Mouse (Mus musculus): ENCODE measurements around the gene Lmo7.

The Lmo7 gene

DNA sequence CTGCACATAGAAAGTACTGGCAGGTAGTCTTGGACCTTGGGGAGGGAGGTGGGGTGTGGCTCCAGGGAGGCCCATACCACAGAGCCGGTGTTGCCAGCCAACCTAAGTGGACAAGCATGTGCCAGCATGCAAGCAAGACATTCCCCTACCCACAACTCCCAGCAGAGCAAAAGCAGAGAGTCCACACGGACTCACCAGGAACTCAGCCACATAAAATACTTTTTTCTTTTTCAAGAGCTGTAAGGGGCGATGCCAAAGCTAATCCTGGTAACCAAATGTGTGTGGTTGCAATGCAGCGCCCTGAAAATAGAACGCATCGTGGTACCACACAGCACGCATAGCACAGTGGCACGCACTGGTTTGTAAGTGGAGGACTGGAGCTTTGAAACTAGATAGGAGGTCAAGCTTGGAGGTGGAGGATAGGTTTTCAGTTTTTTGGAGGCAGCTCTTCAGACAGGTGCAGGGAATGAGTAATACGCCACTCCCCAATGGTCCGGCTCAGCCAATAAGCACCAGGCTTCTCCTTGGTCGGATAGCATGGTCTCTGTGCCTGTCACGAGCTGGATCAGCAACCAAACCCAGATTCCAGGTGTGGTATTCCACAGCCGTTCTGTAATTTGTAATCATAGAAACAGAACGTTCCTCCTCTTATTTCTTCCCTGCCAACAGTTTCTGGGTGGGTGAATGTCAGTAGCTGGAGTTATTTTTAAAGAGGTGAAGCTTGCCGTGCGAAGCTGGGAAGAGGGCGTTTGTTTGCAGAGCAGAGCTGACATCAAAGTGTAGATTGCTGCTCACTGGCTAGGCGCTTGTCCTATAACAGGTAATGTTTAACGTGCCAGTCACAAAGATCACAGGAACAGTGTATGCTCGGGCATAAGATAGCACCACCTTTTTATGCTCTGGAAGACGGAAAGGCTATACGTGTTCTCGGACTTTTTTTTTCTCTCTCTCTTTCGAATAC, 110.3 kb downstream of the Lmo7 start:
- DNase-seq, result no peak

DNA sequence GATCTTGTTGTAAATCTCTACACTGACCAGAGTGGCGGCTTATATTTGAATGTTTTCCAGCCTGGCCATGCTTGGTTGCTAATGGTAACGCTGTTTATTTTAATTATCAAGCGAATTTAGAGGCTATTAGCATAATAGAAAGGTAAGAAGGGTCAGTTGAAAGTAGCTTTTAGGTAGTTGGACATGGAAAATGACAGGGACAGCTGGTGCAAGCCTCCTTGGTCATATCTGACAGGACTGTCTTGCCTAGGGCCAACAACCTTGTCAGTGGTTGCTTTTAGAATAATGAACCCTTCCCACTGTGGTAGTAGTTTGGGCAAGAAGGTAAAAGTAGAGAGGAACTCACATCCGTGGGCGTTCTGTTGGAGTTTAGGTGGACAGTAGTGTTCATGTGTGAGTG, 111.5 kb downstream of the Lmo7 start:
- DNase-seq, result no peak

DNA sequence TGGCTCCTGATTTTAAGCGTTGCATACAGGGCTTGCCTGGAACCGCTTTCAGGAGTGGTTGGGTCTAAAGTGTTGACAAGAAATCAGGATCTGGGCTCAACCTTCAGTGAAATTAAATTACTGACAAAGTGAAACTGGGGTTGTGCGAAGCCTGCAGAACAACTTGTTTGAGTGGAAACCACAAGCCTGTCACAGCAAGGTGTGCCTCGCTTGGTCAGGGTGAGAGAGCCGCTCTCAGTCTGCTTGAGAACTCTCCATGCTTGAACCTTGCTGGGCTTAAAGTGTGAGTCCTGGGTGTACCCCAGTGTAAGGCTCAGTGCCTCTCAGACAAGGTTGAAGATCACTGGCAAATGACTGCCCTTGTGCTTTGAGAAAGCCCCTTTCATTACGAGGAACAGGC, 112.8 kb downstream of the Lmo7 start:
- no peak for DNase-seq

DNA sequence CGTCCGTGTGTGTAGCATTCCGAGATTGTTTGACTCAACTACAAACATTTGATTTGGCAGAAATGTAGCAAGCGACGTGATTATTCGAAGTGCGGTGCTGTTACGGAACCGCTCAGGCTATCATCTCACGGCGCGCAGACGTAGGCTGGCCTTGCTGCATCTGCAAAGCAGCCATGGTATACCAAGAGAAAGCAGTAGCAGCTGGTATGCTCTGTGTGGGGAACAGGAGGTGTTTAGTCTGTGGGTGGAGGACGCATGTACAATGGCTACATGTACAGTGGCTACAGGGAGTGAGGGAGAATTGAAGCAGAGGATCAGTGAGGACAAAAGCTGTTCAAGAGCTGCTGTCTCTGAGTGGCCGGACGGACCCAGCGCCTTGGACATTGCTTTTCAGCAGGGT, 113.7 kb downstream of the Lmo7 start:
- no peak for DNase-seq

DNA sequence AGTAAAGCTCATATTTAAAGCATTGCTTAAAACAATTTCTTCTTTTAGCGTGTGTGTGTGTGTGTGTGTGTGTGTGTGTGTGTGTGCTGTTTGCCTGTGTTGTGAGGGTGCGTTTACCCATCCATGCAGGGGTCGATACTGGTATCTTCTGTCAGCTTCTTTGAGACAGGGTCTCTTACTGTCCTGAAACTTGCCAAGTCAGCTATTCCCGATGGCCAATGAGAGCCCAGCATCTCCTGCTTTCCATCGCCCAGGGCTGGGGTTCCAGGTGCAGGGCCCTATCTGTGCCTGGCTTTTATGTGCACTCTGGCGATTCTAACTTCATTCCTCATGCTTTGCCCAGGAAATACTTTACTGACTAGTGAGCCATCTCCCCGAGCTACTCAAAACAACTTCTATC, 114.7 kb downstream of the Lmo7 start:
- no peak for DNase-seq

DNA sequence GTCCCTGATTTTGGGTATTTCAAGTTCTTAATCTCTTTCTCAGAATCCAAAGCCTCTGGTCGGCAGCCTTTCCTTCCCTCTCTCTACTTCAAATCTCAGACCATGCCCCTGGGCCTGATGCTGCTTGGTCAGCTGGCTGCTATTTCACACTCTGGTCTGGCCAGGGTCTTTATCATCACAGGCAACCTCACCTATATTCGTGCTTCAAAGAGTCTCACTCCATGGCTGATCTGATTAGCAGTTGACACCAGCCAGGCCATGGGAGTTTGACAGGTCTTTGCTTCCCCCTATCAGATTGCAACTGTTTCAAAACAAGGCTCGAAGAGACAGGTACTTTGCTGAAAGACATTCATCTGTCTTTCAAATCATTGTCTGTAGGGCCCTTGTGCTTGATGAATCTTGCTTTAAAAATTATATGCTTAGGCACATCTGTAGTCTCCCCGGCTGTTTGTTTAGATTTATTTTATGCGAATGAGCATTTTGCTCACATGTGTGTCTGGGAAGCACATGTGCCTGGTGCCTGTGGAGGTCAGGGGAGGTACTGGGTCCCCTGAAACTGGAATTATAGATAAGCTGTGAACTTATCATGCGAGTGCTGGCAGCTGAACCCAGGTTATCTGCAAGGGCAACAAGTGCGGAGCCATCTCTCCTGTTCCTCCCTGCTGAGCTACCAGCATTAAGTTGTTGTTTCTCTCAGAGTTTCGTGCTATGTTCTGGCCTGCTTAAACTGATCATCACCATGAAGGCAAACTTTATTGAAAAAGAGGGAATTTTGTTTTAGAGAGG, 116.5 kb downstream of the Lmo7 start:
- DNase-seq, result no peak

DNA sequence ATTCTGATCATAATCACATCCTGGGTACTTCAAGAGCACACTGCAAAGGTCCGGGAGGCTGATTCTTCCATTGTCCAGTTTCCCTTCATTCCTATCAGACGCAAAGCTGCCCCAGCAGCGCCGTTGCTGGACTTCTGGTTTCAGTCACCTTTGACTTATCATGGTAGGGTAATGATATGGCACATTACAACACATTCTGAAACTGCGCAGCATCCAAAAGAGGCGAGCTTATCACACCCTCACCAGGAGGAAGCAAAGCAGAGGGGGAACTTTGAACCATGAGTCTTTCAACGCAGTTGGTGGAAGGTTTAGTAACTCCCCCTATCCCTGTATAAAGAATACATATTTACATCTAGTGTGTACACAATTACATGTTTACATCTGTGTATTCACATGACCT, 117.8 kb downstream of the Lmo7 start:
- no peak for DNase-seq

DNA sequence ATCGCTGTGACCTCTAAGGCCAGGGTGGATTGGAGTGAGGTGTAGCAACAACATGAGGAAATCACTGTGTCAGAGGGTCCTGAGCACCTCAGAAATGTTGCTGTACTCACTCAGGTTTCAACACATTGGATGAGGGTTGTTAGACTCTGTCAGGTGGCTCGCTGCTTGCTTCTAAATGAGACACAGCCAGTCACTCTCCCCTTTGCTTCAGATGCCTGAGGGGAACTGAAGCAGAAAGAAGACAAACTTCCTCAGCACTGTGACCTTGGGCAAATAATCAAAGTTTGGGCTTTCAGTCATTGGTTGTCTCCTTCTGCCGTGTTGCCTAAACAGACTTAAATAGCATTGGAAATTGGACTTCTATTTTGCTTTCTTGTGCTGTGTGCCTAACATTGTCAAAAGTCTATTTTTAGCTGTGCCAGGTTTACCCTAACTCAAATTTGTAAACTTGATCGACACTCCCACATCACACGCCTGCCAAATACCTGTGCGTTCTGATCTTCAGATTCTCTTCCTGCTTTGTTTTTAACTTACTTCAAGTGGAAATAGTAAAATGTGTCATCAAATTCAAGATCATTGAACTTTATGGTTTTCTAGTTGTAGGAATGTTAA, 122.9 kb downstream of the Lmo7 start:
- no peak for DNase-seq

DNA sequence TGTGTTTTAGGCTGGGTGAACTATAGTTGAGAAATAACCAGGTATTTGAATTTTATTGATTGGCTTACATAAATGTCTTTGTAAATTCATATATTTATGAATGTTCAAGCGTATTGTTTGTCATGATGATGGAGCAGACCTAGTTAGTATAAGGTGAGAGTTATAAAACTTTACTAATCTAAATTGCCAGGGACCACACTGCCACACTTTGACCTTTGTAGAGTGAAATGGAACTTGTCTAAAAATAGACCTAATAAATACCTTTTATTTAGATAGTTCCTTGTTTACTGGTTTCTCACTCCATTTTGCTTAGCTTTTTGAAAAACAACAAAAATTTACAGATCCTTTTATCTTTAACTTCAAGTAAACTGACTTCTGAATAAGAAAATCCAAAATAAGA, 123.5 kb downstream of the Lmo7 start:
- DNase-seq, result no peak

DNA sequence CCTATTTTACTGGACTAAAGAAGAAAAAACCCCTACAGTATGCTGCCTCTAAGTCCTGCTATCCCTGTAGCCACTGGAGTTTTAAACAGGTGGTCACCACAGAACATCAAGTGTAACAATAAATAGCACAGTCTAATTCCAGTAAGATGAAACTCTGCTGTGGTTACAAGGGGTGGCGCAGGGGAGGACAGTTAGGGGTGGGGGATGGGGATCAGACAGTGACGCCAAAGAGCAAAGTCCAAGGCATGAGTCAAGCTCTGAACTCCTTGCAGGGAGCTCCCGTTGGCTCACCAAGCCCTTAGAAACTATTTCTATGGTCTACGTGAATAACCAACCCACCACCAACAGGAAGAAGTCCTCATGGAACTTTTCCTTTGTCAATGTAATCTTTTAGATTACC, 124.0 kb downstream of the Lmo7 start:
- no peak for DNase-seq

DNA sequence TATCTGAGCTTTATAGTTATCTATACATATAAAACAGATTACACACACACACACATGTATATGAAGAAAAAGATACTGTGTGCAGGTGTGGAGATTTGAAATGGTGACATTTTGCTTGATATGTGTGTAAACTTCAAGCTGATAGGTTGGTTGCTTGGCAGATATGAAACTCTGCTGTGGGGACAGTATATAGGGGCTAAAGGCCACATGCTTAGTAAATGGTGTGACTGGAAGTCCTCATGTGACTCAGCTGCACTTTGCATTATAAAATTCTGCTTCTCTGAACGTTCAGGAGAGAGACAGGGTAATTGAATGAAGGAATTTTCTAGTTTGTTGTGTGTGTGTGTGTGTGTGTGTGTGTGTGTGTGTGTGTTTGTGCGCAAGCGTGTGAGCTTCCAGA, 124.5 kb downstream of the Lmo7 start:
- no peak for DNase-seq

DNA sequence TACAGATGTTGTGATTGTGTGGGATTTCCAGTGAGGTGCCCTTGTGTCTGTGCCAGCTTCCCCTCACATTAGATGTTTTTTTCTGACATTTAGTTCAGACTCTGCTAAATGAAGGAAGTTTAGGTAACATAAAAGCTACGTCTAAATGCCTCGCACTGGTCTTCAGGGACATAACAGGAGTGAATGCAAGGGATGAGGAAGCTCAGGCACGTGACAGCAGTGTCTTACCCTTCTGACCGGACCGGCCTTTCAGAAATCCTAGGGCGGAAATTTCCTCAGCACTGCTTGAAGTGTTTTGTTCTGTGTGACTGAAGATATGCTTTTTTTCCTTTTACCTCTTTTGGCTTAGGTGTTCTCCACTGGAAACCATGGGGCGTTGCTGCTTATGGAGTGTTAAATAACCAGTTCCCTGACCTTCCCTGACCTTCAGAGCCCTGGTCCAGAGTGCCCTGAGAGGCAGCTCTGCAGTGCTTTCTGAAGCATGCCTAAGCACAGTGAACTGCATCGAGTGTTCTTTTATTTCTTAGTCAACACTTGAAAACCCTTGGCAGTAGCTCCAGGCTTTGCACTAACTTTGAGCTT, 129.6 kb downstream of the Lmo7 start:
- DNase-seq, result no peak

DNA sequence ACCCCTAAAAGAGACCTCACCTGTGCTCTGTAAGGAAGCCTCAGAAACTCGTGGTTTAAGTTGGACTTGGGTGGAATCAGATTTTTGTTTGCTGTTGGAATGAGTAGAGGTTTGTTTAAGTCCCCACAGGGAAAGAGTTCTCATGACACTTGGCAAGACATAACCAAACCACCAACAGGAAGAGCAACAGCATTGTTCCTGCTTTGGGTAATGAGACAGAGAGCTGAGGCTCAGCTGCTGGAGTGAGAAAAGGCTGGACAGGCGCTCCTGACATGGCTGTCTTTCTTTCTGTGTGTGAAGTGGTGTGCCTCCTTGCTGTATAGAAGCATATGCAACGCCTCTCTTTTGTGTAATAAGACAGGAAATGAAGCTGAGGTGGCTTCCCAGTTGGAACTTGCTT, 132.3 kb downstream of the Lmo7 start:
- DNase-seq, result no peak

DNA sequence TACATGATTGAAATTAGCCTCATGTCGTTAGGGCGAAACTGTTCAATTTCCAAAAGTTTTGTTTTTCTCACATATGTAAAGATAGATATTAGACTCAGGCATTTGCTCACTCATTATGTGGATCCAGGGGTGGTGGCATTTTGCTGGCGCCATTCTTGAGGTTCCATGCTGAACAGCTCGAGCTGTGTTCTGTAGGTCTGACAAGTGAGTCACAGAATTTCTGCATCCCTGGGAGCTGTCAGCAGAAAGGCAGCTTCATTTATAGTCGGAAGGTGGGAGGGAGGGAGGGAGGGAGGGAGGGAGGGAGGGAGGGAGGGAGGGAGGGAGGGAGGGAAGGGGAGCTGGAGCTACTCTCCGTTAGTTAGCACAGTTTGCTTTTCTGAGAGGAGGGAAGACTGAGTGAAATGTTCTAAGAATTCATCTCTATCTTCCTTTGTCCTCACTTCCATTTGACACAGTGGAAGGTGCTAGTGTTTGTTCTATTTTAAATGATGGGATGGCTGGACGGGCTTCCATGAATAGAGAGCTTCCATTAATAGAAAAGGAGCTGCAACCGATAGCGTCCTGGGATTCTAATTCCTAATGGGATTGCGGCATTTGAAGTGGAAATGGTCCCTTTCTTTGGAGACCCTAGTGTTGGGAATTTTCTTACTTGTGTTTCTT, 137.4 kb downstream of the Lmo7 start:
- DNase-seq, result no peak

DNA sequence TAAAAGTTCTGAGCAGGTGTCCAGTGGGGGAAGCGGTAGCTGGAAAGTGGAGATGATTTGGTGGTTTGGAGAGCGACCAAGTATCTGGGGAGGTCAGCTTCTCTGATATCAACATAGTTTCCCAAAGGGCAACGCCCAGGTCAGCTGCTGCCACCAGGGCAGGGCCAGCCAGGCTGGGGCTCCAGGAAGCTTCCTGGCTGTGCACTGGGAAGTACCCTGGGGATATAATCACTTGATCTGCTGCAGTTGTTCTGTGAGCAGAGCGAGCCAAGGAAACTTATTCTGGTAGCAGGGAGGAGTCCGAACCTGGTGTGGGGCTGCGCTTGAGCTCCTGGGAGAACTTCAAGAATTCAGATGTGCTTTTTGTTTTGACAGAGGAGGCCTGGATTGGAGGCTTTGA, 139.4 kb downstream of the Lmo7 start:
- no peak for DNase-seq

DNA sequence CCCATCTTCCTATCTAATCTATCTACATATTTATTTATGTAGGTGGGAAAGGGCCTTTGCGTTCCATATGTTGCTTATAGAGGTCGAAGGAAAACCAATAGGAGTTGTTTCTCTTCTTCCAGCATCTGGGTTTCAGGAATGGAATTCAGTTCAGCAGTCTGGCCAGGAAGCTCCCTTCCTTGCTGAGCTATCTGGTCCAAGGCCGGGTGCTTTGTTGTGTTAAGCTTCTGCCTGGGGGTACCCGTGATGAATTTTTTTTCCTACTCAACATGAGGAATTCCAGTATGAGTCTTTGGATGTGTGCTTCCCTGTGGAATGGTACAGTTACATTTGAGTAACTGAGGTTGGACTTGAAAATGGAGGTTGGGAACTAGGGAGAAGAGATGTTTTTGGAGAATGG, 139.9 kb downstream of the Lmo7 start:
- no peak for DNase-seq

DNA sequence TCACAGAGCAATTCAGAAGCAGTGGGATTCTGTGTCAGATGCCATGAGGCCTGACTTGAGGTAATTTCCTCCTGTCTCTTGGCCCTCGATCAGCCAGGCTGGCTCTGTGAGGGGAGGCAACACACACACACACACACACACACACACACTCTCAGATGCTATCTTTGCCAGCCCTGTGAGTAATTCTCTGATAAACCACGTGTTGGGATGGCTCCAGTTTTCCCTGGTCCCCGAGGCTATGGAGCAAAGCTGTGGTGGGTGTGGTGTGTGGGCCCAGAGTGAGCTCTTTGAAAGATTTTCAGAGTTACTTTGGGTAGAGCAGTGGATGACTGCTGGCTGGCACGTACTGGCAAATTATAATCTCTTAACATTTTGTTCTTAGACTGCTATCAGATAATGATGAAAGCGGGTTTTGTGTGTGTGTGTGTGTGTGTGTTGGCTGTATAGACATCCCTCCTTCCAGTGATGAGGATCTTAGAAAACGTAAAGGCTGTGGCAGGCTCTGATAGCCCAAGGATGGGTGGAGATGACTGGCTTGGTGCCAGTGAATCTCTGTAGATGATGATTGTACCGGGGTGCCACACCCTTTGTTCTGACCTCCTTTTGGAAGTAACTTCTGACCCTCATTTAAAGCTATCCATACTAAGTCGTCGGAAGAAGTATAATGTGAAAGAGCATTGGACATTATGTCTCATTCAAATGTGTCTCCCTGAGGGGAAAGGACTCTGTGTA, 140.6 kb downstream of the Lmo7 start:
- DNase-seq, result no peak

DNA sequence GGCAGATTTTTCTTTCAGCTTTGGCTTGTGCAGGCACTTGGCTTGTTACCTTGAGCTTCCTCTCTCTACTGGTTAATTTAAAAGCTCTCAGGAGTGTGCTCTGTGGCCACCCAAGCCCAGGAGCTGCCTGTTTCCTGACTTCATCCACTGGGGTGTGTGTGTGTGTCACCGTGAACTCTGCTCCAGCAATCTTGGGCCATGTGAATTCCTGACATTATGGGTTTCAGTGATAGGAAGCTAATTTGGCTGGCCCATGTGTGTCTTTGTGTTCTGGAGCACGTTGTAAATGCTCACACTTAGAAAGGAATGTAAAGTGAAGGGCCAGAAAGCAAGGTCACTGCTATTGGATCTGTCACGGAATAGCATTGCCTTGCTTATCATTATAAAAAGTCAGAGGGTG, 143.1 kb downstream of the Lmo7 start:
- no peak for DNase-seq

DNA sequence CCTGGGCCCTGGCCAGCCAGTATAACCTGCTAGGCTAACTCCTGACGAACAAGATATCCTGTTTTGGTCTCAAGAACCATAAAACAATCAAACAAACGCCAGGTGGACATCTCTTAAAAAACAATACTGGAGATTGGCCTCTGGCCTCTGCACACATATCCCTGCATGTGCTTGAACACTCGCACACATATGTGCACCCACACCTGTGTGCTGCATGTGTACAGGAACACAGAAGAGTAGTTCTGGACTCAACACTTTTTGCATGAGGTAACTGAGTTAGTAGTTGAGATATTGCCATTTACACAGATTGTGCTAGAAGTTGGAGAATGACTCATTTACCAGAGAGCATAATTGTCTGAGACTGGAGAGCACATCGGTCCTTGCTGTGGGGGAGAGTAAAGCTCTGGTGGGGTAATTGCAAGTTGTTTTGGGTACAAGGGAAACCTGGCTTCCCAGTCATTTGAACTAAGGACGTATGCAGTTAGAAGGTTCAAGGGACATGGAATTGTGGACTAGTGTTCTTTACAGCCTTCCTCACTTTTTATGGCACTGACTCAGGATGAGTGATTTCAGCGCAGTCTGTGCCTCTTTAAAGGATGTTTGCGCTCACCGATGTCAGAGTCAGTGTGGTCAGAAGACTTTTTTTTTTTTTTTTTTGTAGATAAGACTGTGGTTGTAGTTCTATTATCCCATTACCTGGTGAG, 148.7 kb downstream of the Lmo7 start:
- DNase-seq, result no peak

DNA sequence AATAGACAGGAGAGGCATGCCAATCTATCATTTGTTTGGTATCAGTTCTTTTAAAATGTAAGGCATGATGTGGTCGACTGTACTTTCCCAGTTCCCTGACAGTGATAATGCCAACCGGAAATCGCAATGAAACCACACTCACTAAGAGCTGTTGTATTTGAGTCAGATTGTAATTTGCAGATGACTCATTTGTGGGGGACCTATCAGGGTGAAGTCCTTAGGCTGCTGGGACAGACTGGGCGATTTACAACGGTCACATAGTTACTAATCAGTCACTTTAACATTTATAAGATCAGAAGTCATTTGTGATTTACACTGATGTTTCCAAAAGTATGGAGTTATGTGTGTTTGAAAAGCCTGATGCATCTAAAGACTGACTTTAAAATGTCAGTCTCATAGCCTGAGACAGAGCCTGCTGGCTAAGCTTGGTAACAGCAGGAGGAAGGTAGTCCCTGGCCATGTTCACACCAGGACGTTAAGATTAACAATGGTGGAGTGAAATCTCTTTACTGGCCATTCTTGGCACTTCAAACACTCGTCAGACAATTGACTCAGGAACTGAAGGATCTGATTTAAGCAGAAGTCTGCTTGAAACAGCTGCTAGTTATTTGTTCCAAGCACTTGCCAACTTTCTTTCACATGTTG, 149.4 kb downstream of the Lmo7 start:
- no peak for DNase-seq

DNA sequence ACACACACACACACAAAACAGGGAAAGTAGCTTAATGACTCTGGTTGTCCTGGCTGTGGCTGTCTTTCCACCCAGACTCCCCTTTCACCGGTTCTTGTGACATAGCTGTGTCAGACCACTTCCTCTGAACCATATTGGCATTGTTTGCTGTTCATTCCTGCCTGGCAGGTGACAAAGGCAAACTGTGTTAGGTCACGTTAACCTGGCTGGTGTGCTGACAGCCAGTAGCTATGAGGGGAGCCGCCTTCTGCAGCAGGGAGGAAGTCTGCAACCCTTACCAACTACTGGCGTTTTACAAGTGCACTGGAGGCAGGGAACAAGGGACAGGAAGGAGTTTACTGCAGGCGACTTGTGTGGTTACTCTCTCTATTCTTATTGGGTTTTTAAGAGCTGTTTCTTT, 153.2 kb downstream of the Lmo7 start:
- no peak for DNase-seq
